Mouse (Mus musculus): ENCODE results near the gene Adtrp.
A peak's percentile ranks its signal among the peaks of the same experiment; 100 is the strongest.

The Adtrp gene

GRCm38 (mm10) chr13:41827581-41827980 is 19.9 kb downstream of the Adtrp start:
- no peak for DNase-seq

- DNase-seq = no peak
Observed at GRCm38 (mm10) chr13:41825379-41825966, 22.0 kb downstream of the Adtrp start.

- DNase-seq = no peak
Observed at GRCm38 (mm10) chr13:41823077-41823476, 24.4 kb downstream of the Adtrp start.

- DNase-seq = no peak
Observed at GRCm38 (mm10) chr13:41822617-41823016, 24.9 kb downstream of the Adtrp start.

- DNase-seq = no peak
Observed at GRCm38 (mm10) chr13:41822091-41822490, 25.4 kb downstream of the Adtrp start.

GRCm38 (mm10) chr13:41820947-41821346 is 26.5 kb downstream of the Adtrp start:
- DNase-seq = no peak

- DNase-seq = no peak
Observed at GRCm38 (mm10) chr13:41819918-41820317, 27.6 kb downstream of the Adtrp start.

- no peak for DNase-seq
Observed at GRCm38 (mm10) chr13:41819484-41819883, 28.0 kb downstream of the Adtrp start.

- DNase-seq = no peak
Observed at GRCm38 (mm10) chr13:41817583-41817982, 29.9 kb downstream of the Adtrp start.

- no peak for DNase-seq
Observed at GRCm38 (mm10) chr13:41816643-41817042, 30.8 kb downstream of the Adtrp start.

GRCm38 (mm10) chr13:41810776-41811175 is 36.7 kb downstream of the Adtrp start:
- DNase-seq = no peak

- no peak for DNase-seq
Observed at GRCm38 (mm10) chr13:41807815-41808214, 39.7 kb downstream of the Adtrp start.

- no peak for DNase-seq
Observed at GRCm38 (mm10) chr13:41807300-41807699, 40.2 kb downstream of the Adtrp start.

- DNase-seq = no peak
Observed at GRCm38 (mm10) chr13:41805138-41805820, 42.2 kb downstream of the Adtrp start.

- no peak for DNase-seq
Observed at GRCm38 (mm10) chr13:41803656-41804265, 43.7 kb downstream of the Adtrp start.

- DNase-seq = peak in 1 of 2 experiments; percentile 3
Observed at GRCm38 (mm10) chr13:41801177-41801636, 46.3 kb downstream of the Adtrp start.

- DNase-seq = no peak
Observed at GRCm38 (mm10) chr13:41792849-41793248, 54.6 kb downstream of the Adtrp start.

GRCm38 (mm10) chr13:41787863-41788536 is 59.5 kb downstream of the Adtrp start:
- DNase-seq = no peak

GRCm38 (mm10) chr13:41786640-41787039 is 60.8 kb downstream of the Adtrp start:
- no peak for DNase-seq

- no peak for DNase-seq
Observed at GRCm38 (mm10) chr13:41784889-41785701, 62.4 kb downstream of the Adtrp start.

GRCm38 (mm10) chr13:41780296-41780695 is 67.2 kb downstream of the Adtrp start:
- no peak for DNase-seq

GRCm38 (mm10) chr13:41779603-41780180 is 67.8 kb downstream of the Adtrp start:
- no peak for DNase-seq

Measured in cerebellum, postnatal 36 days (tissue).